Mouse (Mus musculus): ENCODE measurements at regions not wholly inside any gene's neighbourhood (a gene's known extent, or its start where the extent isn't known, plus 50 kb on each side); places are given as distances from the start of the nearest gene placed in this dataset.

DNA sequence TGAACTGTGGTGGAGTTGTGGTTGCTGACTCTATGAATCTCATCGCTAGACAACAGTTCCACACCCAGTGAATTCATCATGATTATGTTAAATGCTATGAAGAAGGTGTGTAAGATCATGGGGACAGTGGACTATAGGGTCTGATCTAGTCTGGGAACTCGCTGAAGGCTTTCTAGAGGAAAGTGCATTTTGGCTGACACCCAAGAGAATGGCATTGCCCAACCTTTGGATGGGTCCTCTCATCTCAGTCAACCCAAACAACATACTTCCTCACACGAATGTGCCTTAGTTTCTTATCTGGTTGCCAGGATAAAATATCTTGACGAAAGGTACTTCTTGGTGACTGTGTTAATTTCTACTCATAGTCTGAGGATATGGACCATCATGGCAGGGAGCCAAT is 112.9 kb upstream of the Ado start:
- Histone ChIP-seq H3K4me1 (ENCODE audit: control insufficient read depth, insufficient read depth, low read length) (no peaks in the 10 kb centered on the region), H3K27ac (ENCODE audit: insufficient read depth, low read depth, low read length) (no peak overlapping the region), H3K4me3 (ENCODE audit: insufficient read depth, low read depth, low read length) (no peak overlapping the region)
- 87% methylated on average over 4 of the region's 4 CpGs for WGBS
- TF ChIP-seq POLR2A (IDR thresholded peaks at IDR 0.05; ENCODE audit: insufficient read depth, low read depth, low read length): no peak
- no peak for TF ChIP-seq CTCF (IDR thresholded peaks at IDR 0.05; ENCODE audit: insufficient read depth, low read depth, low read length)

DNA sequence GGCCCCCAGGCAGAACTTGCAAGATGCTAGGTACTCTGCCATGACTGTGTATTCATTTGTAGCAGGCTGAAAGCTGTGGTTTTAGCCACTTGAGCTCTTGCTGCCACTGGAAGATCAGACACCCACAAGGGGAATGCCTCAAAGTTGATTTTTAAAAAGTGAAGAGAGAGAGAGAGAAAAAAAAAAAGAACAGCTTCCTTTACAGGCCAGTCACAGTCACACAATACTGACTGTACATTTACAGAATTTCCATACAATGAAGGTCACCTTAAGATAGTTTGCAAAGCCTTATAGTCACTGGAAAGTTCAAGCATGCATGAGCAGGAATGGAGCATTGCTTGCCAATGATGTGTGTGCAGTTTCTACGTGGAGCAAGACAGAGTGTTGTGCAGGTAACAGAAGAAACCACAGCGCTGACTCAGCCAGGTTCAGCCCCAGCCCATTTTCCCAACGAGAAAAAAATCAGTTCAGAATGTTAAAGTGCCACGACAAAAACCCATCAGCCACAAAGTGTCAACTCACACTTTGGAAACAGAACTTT is 109.3 kb upstream of the Ado start:
- TF ChIP-seq CTCF (IDR thresholded peaks at IDR 0.05; ENCODE audit: insufficient read depth, low read depth, low read length) (no peak), POLR2A (IDR thresholded peaks at IDR 0.05; ENCODE audit: insufficient read depth, low read depth, low read length) (no peak)

DNA sequence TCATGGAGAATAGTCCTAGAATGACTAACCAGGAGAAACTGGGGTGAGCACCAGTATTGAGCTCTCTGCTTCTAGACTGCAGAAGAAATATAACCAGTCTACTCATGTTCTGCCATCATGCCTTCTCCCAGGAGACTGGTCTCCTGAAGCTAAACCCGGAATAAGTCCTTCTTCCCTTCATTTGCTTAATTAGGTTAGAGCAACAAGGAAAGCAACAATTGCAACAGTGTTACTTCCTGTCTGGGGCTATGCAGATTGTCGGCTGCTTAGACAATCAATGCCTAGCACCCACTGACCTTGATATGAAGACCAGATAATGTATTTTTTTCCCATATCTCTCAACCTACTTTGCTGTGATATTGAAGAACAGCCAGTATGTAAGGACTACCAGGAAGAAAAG is 108.5 kb upstream of the Ado start:
- TF ChIP-seq CTCF (IDR thresholded peaks at IDR 0.05; ENCODE audit: insufficient read depth, low read depth, low read length): no peak
- TF ChIP-seq POLR2A (IDR thresholded peaks at IDR 0.05; ENCODE audit: insufficient read depth, low read depth, low read length): no peak
- no peaks in the 10 kb centered on the region for H3K4me1 ChIP-seq (ENCODE audit: control insufficient read depth, insufficient read depth, low read length)
- WGBS: 64% methylated on average over 2 of the region's 2 CpGs
- H3K27ac ChIP-seq (ENCODE audit: insufficient read depth, low read depth, low read length): no peak overlapping the region
- no peak overlapping the region for H3K4me3 ChIP-seq (ENCODE audit: insufficient read depth, low read depth, low read length)

More for the DNA sequence above, 109.3 kb upstream of the Ado start:
- no peaks in the 10 kb centered on the region for H3K4me1 ChIP-seq (ENCODE audit: control insufficient read depth, insufficient read depth, low read length)
- WGBS: 80% methylated on average over 4 of the region's 4 CpGs
- H3K4me3 ChIP-seq (ENCODE audit: insufficient read depth, low read depth, low read length): no peak overlapping the region
- H3K27ac ChIP-seq (ENCODE audit: insufficient read depth, low read depth, low read length): no peak overlapping the region

DNA sequence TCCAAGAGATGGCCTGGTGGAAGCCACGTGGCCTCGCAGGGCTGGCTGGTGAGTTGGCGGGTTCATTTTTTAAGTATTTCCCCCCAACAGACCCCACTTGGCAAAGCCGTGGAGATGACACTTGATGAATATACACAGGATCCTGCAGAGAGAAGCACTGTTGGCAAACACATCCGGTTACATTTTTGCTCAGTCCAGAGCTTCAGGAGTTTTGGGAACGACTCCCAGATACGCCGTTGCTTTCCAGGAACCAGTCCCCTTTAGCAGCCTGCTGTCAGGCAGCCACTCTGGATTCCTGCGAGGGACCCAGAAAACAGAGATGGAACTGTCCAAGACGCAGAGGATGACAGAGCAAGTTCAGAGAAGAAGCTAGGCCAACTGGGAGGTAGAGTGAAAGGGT is 105.8 kb upstream of the Ado start:
- TF ChIP-seq POLR2A (IDR thresholded peaks at IDR 0.05; ENCODE audit: insufficient read depth, low read depth, low read length) (no peak), CTCF (IDR thresholded peaks at IDR 0.05; ENCODE audit: insufficient read depth, low read depth, low read length) (no peak)
- Histone ChIP-seq H3K27ac (ENCODE audit: insufficient read depth, low read depth, low read length) (no peak overlapping the region), H3K4me1 (ENCODE audit: control insufficient read depth, insufficient read depth, low read length) (no peaks in the 10 kb centered on the region), H3K4me3 (ENCODE audit: insufficient read depth, low read depth, low read length) (no peak overlapping the region)
- WGBS: 71% methylated on average over 10 of the region's 10 CpGs

DNA sequence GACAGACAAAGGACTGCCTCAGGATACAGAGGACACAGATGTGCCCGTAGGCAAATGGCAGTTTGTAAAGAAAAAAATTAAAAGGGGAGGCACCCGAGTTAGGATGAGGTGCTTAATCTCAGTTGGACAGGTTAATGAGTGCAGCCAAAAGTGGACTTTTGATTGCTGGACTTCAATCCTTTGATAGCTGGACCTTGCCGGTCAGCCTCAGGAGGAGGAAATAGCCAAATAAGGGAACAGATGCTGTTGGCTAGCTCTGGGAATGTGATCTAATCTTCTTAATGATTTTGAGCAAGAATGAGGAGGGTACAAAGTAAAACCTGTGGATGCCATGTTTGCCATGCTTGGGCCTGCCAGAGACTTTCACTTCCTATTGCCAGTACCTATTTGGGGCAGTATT is 103.5 kb upstream of the Ado start:
- whole genome bisulfite sequencing: 79% methylated on average over 3 of the region's 3 CpGs
- H3K4me1 ChIP-seq (ENCODE audit: control insufficient read depth, insufficient read depth, low read length): peaks cover 7% of the 10 kb centered on the region
- H3K4me3 ChIP-seq (ENCODE audit: insufficient read depth, low read depth, low read length): no peak overlapping the region
- TF ChIP-seq POLR2A (IDR thresholded peaks at IDR 0.05; ENCODE audit: insufficient read depth, low read depth, low read length) (no peak), CTCF (IDR thresholded peaks at IDR 0.05; ENCODE audit: insufficient read depth, low read depth, low read length) (no peak)
- no peak overlapping the region for H3K27ac ChIP-seq (ENCODE audit: insufficient read depth, low read depth, low read length)

DNA sequence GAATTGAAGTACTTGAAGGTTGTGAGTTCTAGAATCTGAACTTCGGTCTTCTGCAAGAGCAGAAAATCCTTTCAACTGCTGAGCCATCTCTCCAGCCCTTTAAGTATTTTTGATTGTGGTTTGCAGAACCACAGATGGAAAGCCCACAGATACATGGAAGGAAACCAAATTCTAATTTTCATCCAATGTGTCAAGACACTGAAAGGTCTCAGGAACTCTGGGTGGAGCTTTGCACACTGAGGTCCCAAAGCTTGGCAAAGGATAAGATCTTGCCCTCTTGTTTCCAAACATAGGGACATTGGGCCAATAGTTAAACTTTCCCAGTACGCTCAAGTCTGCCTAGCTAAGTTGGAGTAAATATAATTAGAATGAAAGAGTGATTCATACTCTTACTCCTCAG is 102.6 kb upstream of the Ado start:
- 80% methylated on average over 2 of the region's 2 CpGs for WGBS
- Histone ChIP-seq H3K27ac (ENCODE audit: insufficient read depth, low read depth, low read length) (no peak overlapping the region), H3K4me1 (ENCODE audit: control insufficient read depth, insufficient read depth, low read length) (peaks cover 10% of the 10 kb centered on the region), H3K4me3 (ENCODE audit: insufficient read depth, low read depth, low read length) (no peak overlapping the region)
- no peak for TF ChIP-seq POLR2A (IDR thresholded peaks at IDR 0.05; ENCODE audit: insufficient read depth, low read depth, low read length)
- TF ChIP-seq CTCF (IDR thresholded peaks at IDR 0.05; ENCODE audit: insufficient read depth, low read depth, low read length): no peak

DNA sequence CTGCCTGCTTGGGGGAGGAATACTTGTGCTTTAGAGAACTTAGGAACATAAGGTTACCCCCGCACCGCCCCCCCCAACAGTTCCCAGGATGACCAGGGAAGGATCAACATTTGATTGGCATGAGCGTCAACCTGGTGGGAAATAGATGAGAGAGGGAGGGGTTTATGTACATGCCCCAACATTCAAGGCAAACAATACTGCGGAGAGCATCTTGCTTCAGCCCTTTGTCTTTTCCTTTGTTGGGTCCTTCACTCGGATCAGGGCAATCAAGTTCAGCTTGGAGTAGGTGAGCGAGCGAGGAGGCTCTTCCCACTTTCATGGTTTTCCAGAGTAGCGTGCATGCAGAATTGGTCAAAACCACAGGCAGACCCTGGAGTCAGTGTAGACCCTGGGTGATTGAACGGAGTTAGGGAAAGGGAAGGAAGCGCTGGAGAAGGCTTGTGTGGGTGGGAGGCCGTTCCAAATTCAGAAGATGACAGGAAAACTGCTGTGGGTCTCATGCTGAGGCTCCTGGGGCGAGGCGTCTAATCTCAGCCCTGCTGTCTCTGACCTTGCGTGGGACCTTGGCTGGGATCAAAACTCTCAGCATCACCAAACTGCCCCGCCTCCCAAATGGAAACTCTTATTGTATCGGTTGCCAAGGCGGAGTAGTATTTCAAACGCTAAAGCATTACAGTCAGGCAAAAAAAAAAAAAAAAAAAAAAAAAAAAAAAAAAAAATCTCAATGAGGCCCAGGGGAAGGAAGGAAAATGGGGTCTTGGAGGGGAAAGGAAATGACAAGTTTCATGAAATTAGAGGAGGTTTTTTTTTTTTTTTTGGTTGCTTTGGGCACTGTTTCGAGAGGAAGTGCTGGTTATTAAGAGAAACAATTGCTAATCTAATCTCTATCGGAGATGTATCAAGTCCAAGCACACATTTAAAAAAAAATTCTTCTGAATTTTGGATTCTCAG is 99.3 kb upstream of the Ado start:
- 25% methylated on average over 20 of the region's 20 CpGs for WGBS
- no peak overlapping the region for H3K27ac ChIP-seq (ENCODE audit: insufficient read depth, low read depth, low read length)
- TF ChIP-seq POLR2A (IDR thresholded peaks at IDR 0.05; ENCODE audit: insufficient read depth, low read depth, low read length) (no peak), CTCF (IDR thresholded peaks at IDR 0.05; ENCODE audit: insufficient read depth, low read depth, low read length) (no peak)
- H3K4me3 ChIP-seq (ENCODE audit: insufficient read depth, low read depth, low read length): peak overlapping the region; percentile 0; the same call in 1 of the 2 replicates
- peaks cover 14% of the 10 kb centered on the region for H3K4me1 ChIP-seq (ENCODE audit: control insufficient read depth, insufficient read depth, low read length)

DNA sequence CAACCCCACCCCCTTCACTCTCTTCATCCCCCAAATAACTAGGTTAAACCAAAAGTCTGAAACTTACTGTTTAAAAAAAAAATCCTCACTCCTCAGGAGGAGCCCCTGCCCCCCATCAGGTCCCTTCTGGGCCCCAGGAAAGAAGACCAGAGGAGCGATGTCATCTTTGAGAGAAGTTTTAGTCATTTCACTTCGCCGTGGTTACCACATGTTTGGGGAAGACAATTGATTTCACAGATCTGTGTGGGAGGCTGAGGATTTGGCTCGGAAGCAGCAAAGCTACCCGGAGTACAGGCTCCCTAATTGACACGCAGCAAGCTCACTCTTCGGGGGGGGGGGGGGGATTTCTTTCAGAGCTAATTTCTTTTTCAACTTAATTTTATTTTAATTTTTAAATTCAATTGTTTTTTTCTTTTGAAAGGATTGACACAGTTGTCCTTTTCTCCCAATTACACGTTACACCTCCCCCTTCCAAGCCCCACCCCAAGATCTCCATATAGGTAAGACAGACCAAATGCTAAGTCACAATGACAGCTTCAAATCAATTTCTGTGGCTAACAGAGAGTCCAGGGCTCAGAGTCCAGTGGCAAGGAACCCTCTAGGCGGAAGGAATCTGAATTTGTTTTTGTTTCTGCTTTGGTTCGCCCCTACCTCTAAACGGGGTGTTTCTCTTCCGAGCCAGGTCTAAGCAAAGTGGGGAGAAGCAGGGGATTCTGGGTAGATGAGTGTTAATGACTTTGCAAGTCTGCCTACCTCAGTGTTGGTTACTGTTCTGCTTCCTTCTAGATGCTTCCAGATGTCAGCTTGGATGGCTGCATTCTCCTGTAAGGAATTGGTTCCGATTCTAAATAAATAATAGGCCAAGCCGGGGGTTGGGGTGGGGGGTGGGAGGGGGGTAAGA is 98.2 kb upstream of the Ado start:
- 12% methylated on average over 14 of the region's 14 CpGs for WGBS
- H3K4me3 ChIP-seq (ENCODE audit: insufficient read depth, low read depth, low read length): no peak overlapping the region
- TF ChIP-seq POLR2A (IDR thresholded peaks at IDR 0.05; ENCODE audit: insufficient read depth, low read depth, low read length): no peak
- TF ChIP-seq CTCF (IDR thresholded peaks at IDR 0.05; ENCODE audit: insufficient read depth, low read depth, low read length): no peak
- H3K4me1 ChIP-seq (ENCODE audit: control insufficient read depth, insufficient read depth, low read length): peaks cover 14% of the 10 kb centered on the region
- no peak overlapping the region for H3K27ac ChIP-seq (ENCODE audit: insufficient read depth, low read depth, low read length)

Data from olfactory bulb, adult 2 months (tissue).